Mouse (Mus musculus): ENCODE results near the gene A630076J17Rik.

Gene A630076J17Rik

GRCm38 (mm10) chr3:107230527-107230926 is at the start of gene A630076J17Rik:
Gene A630076J17Rik, plus strand, starts transcription at chr3:107230614.
- in situ Hi-C loops (cut with MboI, MseI), result no loop called here

- in situ Hi-C loops (cut with MboI, MseI), result no loop called here
Observed at GRCm38 (mm10) chr3:107180860-107181259, 49.6 kb upstream of the A630076J17Rik start.

GRCm38 (mm10) chr3:107182756-107183155 is 47.7 kb upstream of the A630076J17Rik start, which contains the start of gene Kcna10:
Gene Kcna10, plus strand, starts transcription at chr3:107183056.
- in situ Hi-C loops (cut with MboI, MseI), result no loop called here

GRCm38 (mm10) chr3:107183178-107183577 is 47.2 kb upstream of the A630076J17Rik start:
- in situ Hi-C loops (cut with MboI, MseI), result no loop called here

GRCm38 (mm10) chr3:107185597-107185996 is 44.8 kb upstream of the A630076J17Rik start:
- in situ Hi-C loops (cut with MboI, MseI), result no loop called here

GRCm38 (mm10) chr3:107187022-107187421 is 43.4 kb upstream of the A630076J17Rik start:
- in situ Hi-C loops (cut with MboI, MseI), result no loop called here

GRCm38 (mm10) chr3:107188226-107188899 is 42.1 kb upstream of the A630076J17Rik start:
- in situ Hi-C loops (cut with MboI, MseI), result no loop called here

- in situ Hi-C loops (cut with MboI, MseI), result no loop called here
Observed at GRCm38 (mm10) chr3:107201310-107202180, 28.9 kb upstream of the A630076J17Rik start.

- in situ Hi-C loops (cut with MboI, MseI), result no loop called here
Observed at GRCm38 (mm10) chr3:107204413-107204812, 26.0 kb upstream of the A630076J17Rik start.

- in situ Hi-C loops (cut with MboI, MseI), result no loop called here
Observed at GRCm38 (mm10) chr3:107205170-107205569, 25.2 kb upstream of the A630076J17Rik start.

GRCm38 (mm10) chr3:107205994-107206393 is 24.4 kb upstream of the A630076J17Rik start:
- in situ Hi-C loops (cut with MboI, MseI), result no loop called here

- in situ Hi-C loops (cut with MboI, MseI), result no loop called here
Observed at GRCm38 (mm10) chr3:107206490-107207150, 23.8 kb upstream of the A630076J17Rik start.

GRCm38 (mm10) chr3:107207625-107208253 is 22.7 kb upstream of the A630076J17Rik start:
- in situ Hi-C loops (cut with MboI, MseI), result no loop called here

GRCm38 (mm10) chr3:107214606-107215005 is 15.8 kb upstream of the A630076J17Rik start:
- in situ Hi-C loops (cut with MboI, MseI), result no loop called here

GRCm38 (mm10) chr3:107216400-107217100 is 13.9 kb upstream of the A630076J17Rik start:
- in situ Hi-C loops (cut with MboI, MseI), result no loop called here

- in situ Hi-C loops (cut with MboI, MseI), result no loop called here
Observed at GRCm38 (mm10) chr3:107217101-107217480, 13.3 kb upstream of the A630076J17Rik start.

GRCm38 (mm10) chr3:107218572-107218971 is 11.8 kb upstream of the A630076J17Rik start:
- in situ Hi-C loops (cut with MboI, MseI), result no loop called here

GRCm38 (mm10) chr3:107221608-107222007 is 8.8 kb upstream of the A630076J17Rik start, which contains the start of gene Cym:
Gene Cym, minus strand, starts transcription at chr3:107221732.
- in situ Hi-C loops (cut with MboI, MseI), result no loop called here

GRCm38 (mm10) chr3:107223230-107223629 is 7.2 kb upstream of the A630076J17Rik start:
- in situ Hi-C loops (cut with MboI, MseI), result no loop called here

- in situ Hi-C loops (cut with MboI, MseI), result no loop called here
Observed at GRCm38 (mm10) chr3:107225820-107226219, 4.6 kb upstream of the A630076J17Rik start.

- in situ Hi-C loops (cut with MboI, MseI), result no loop called here
Observed at GRCm38 (mm10) chr3:107229221-107229620, 1.2 kb upstream of the A630076J17Rik start.
